Mouse (Mus musculus) intestine, embryonic 14.5 days (tissue): ENCODE results near the gene Cp. TPM values are rescaled to one million over a fixed set of nuclear protein-coding genes. Genes with fewer than 3 reads are reported as not detected.

ENCODE experiments used
- ATAC-seq: fragments of 200-750 bp; cut with Nextera tagmentation; replicated peaks from 2 replicates; pipeline ENCODE4 v1.8.0; 2017; ENCODE audit warnings: low read depth, moderate number of reproducible peaks, moderate TSS enrichment, moderate library complexity; ENCODE audit not compliant: low FRiP score, low TSS enrichment
- DNase-seq: peaks from one replicate; pipeline ENCODE4 v3.0.0-alpha.2; 2018; ENCODE audit warnings: low spot score
- H3K27ac ChIP-seq: fragments of 300-500 bp; sonication (generic); 2 replicates; pipeline ENCODE4 v1.5.1; 2014; ENCODE audit warnings: low read depth, mild to moderate bottlenecking, control low read depth
- H3K27me3 ChIP-seq: fragments of 300-500 bp; sonication (generic); replicated peaks from 2 replicates; pipeline ENCODE4 v1.6.1; 2014; ENCODE audit warnings: low read length, control low read depth; ENCODE audit not compliant: control insufficient read depth, insufficient read depth
- H3K36me3 ChIP-seq: fragments of 300-500 bp; sonication (generic); 2 replicates; pipeline ENCODE4 v1.6.1; 2014; ENCODE audit warnings: low read length, control low read depth; ENCODE audit not compliant: control insufficient read depth, insufficient read depth
- H3K4me1 ChIP-seq: fragments of 300-500 bp; sonication (generic); replicated peaks from 2 replicates; pipeline ENCODE4 v1.6.1; 2014; ENCODE audit warnings: low read length, control low read depth, mixed read lengths; ENCODE audit not compliant: control insufficient read depth, insufficient read depth
- H3K4me2 ChIP-seq: fragments of 300-500 bp; sonication (generic); 2 replicates; pipeline ENCODE4 v1.6.1; 2014; ENCODE audit warnings: low read length
- H3K4me3 ChIP-seq: fragments of 300-500 bp; sonication (generic); 2 replicates; pipeline ENCODE4 v1.5.1; 2014; ENCODE audit warnings: low read depth, low read length, control low read depth, mixed read lengths
- H3K9ac ChIP-seq: fragments of 300-500 bp; sonication (generic); 2 replicates; pipeline ENCODE4 v1.6.1; 2014; ENCODE audit warnings: mild to moderate bottlenecking, low read length
- H3K9me3 ChIP-seq: fragments of 300-500 bp; sonication (generic); 2 replicates; pipeline ENCODE4 v1.6.1; 2016; ENCODE audit warnings: low read length, control low read depth; ENCODE audit not compliant: control insufficient read depth
- WGBS: fragments of 180-500 bp; shearing (Covaris S2); extraction: QIAGEN DNeasy Blood & Tissue Kit; methylation state at CpG from one replicate; pipeline ENCODE4 v1.1.7; 2014; 5-methylcytosine and 5-hydroxymethylcytosine counted together
- polyA plus RNA-seq: library from polyadenylated mRNA; unstranded; fragments of >200 nt; fragmentation: Nextera tagmentation; extraction: Ambion mirVana; gene quantifications from 2 replicates; pipeline ENCODE4 v1.2.1, GENCODE M21; 2014

Gene Cp
- polyA plus RNA-seq, 1 experiment from 2014 or later = 0.23 TPM

GRCm38 (mm10) chr3:19992388-19992787 lies 35.5 kb downstream of the Cp start:
- Histone ChIP-seq H3K4me3 (no peak overlapping the region), H3K9me3 (no peaks in the 10 kb centered on the region), H3K4me1 (no peaks in the 10 kb centered on the region), H3K27me3 (no peaks in the 10 kb centered on the region), H3K9ac (no peak overlapping the region), H3K4me2 (no peak overlapping the region), H3K36me3 (peaks cover 9% of the 10 kb centered on the region; the same call in 1 of the 2 replicates), H3K27ac (no peak overlapping the region)
- 80% methylated on average over 4 of the region's 4 CpGs for WGBS
- ATAC-seq (no peak), DNase-seq (no peak)

DNA sequence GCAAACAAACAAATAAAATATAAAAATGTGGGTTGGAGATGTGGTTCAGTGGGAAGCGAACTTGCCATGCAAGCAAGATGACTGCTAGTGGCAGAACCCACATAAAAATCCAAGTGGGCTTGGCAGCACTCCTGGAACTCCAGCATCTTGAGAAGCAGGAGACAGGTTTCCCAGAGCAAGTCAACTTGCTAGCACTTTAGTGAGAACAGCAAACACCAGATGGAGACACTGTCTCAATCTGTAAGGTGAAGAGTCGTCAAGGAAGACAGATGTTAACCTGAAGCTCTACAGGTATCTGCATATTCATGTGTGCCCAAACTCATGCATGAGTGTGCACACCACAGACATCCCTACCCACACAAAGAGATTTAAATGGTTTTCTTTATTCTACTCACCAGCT lies 42.7 kb downstream of the Cp start:
- H3K36me3 ChIP-seq = peaks cover 9% of the 10 kb centered on the region
- H3K4me1 ChIP-seq = no peaks in the 10 kb centered on the region
- no peak overlapping the region for H3K4me3 ChIP-seq
- no peak overlapping the region for H3K27ac ChIP-seq
- DNase-seq (no peak), ATAC-seq (no peak)
- H3K27me3 ChIP-seq = no peaks in the 10 kb centered on the region
- WGBS = 89% methylated on average over 2 of the region's 2 CpGs
- H3K9me3 ChIP-seq = no peaks in the 10 kb centered on the region
- no peak overlapping the region for H3K9ac ChIP-seq
- H3K4me2 ChIP-seq = no peak overlapping the region

- H3K4me3 ChIP-seq = no peak overlapping the region
- no peaks in the 10 kb centered on the region for H3K4me1 ChIP-seq
- H3K4me2 ChIP-seq = no peak overlapping the region
- 83% methylated on average over 4 of the region's 4 CpGs for WGBS
- peaks cover 9% of the 10 kb centered on the region for H3K36me3 ChIP-seq
- no peaks in the 10 kb centered on the region for H3K9me3 ChIP-seq
- DNase-seq (no peak), ATAC-seq (no peak)
- H3K27me3 ChIP-seq = no peaks in the 10 kb centered on the region
- no peak overlapping the region for H3K27ac ChIP-seq
- no peak overlapping the region for H3K9ac ChIP-seq
Observed at GRCm38 (mm10) chr3:20000806-20001205, 44.0 kb downstream of the Cp start.

DNA sequence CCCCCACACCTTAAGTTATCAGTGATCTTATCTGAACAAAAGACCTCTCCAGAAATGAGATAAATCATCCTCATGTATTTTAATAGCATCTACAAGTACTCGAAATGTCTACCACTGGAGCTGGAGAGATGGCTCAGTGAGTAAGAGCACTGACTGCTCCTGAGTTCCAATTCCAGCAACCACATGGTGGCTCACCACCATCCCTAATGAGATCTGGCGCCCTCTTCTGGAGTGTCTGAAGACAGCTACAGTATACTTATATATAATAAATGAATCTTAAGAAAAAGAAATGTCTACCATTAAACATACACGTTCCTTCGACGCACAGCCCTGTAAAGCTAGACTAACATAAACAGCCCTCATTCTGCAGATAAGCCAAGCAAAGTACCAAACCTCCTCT lies 45.9 kb downstream of the Cp start:
- H3K4me1 ChIP-seq = no peaks in the 10 kb centered on the region
- no peak overlapping the region for H3K9ac ChIP-seq
- H3K36me3 ChIP-seq = no peaks in the 10 kb centered on the region; the same call in none of the 2 replicates
- DNase-seq = no peak
- 78% methylated on average over 5 of the region's 5 CpGs for WGBS
- H3K27ac ChIP-seq = no peak overlapping the region
- no peak overlapping the region for H3K4me2 ChIP-seq
- H3K4me3 ChIP-seq = no peak overlapping the region
- H3K27me3 ChIP-seq = no peaks in the 10 kb centered on the region
- no peak for ATAC-seq
- no peaks in the 10 kb centered on the region for H3K9me3 ChIP-seq

GRCm38 (mm10) chr3:20004422-20004821 lies 47.6 kb downstream of the Cp start:
- no peak overlapping the region for H3K4me3 ChIP-seq
- H3K4me1 ChIP-seq = no peaks in the 10 kb centered on the region
- H3K36me3 ChIP-seq = peaks cover 2% of the 10 kb centered on the region
- ATAC-seq = no peak
- no peaks in the 10 kb centered on the region for H3K27me3 ChIP-seq
- DNase-seq = no peak
- no peak overlapping the region for H3K9ac ChIP-seq
- H3K4me2 ChIP-seq = no peak overlapping the region
- H3K27ac ChIP-seq = no peak overlapping the region
- 82% methylated on average over 8 of the region's 8 CpGs for WGBS
- no peaks in the 10 kb centered on the region for H3K9me3 ChIP-seq

DNA sequence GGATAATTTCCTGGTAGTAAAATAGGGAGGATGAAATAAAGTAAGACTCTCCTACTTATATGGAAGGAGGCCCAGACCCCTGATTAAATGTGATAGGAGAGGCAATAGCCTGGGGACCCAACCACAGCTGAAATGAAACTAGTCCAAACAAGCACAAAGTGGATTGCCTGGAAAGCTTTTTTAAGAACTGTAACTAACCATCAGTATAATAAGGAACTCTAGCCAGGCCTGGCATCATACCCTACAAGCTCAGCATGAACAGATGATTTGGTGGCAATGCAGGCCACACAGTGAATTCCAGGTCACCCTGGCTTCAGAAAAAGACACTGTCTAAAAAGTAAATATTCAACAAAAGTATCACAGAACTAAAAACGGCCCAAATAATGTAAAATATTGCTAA lies 48.8 kb downstream of the Cp start:
- H3K4me1 ChIP-seq = no peaks in the 10 kb centered on the region
- no peak for DNase-seq

GRCm38 (mm10) chr3:20007275-20007674 lies 50.4 kb downstream of the Cp start:
- Histone ChIP-seq H3K27me3 (no peaks in the 10 kb centered on the region), H3K27ac (no peak overlapping the region), H3K36me3 (peaks cover 4% of the 10 kb centered on the region; the same call in 1 of the 2 replicates), H3K4me3 (no peak overlapping the region), H3K9ac (no peak overlapping the region), H3K4me2 (no peak overlapping the region), H3K9me3 (no peaks in the 10 kb centered on the region), H3K4me1 (no peaks in the 10 kb centered on the region)
- ATAC-seq (no peak), DNase-seq (no peak)
- WGBS = 74% methylated on average over 4 of the region's 4 CpGs

More for the DNA sequence above, 48.8 kb downstream of the Cp start:
- 75% methylated on average over 1 of the region's 1 CpGs for WGBS
- Histone ChIP-seq H3K36me3 (peaks cover 4% of the 10 kb centered on the region), H3K27me3 (no peaks in the 10 kb centered on the region), H3K9ac (no peak overlapping the region), H3K4me3 (no peak overlapping the region), H3K27ac (no peak overlapping the region), H3K4me2 (no peak overlapping the region), H3K9me3 (no peaks in the 10 kb centered on the region)
- ATAC-seq = no peak

DNA sequence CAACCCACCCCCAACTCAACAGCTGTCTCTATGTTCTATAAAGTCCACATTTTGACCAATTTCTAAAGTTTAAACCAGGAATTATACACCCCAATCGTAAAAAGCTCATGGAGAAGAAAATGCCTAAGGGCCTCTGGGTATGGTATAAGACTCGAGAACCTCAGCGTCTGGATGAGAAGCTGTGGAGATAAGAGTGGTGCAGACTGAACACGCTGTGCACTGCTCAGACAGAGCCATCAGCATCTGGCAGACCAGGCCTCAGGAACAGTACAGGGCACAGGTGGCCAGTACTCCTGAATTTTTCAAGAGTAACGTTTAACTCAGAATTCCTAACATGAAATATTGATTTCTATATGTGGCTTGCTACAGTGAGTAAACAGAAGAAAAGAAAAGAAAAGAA lies 50.9 kb downstream of the Cp start:
- no peak overlapping the region for H3K4me3 ChIP-seq
- no peaks in the 10 kb centered on the region for H3K27me3 ChIP-seq
- no peak overlapping the region for H3K9ac ChIP-seq
- H3K4me1 ChIP-seq = no peaks in the 10 kb centered on the region
- peaks cover 4% of the 10 kb centered on the region; the same call in 1 of the 2 replicates for H3K36me3 ChIP-seq
- H3K27ac ChIP-seq = no peak overlapping the region
- no peaks in the 10 kb centered on the region for H3K9me3 ChIP-seq
- no peak overlapping the region for H3K4me2 ChIP-seq
- DNase-seq = no peak
- 76% methylated on average over 5 of the region's 5 CpGs for WGBS
- ATAC-seq = no peak

GRCm38 (mm10) chr3:20010464-20010863 lies 53.6 kb downstream of the Cp start:
- H3K4me1 ChIP-seq = no peaks in the 10 kb centered on the region
- peaks cover 4% of the 10 kb centered on the region for H3K36me3 ChIP-seq
- no peak overlapping the region for H3K4me3 ChIP-seq
- no peak overlapping the region for H3K4me2 ChIP-seq
- H3K27ac ChIP-seq = no peak overlapping the region
- H3K27me3 ChIP-seq = no peaks in the 10 kb centered on the region
- ATAC-seq (no peak), DNase-seq (no peak)
- WGBS = 81% methylated on average over 9 of the region's 9 CpGs
- H3K9me3 ChIP-seq = no peaks in the 10 kb centered on the region
- H3K9ac ChIP-seq = no peak overlapping the region
